Mouse (Mus musculus) hindbrain, embryonic 16.5 days (tissue): ENCODE measurements at regions not wholly inside any gene's neighbourhood (a gene's known extent, or its start where the extent isn't known, plus 50 kb on each side); places are given as distances from the start of the nearest gene placed in this dataset.

Source experiments
- ATAC-seq: fragments of 200-750 bp; cut with Nextera tagmentation; 2 replicates; pipeline ENCODE4 v1.8.0; 2017; ENCODE audit warnings: moderate TSS enrichment, moderate library complexity
- H3K27ac ChIP-seq: fragments of 300-500 bp; sonication (generic); 2 replicates; pipeline ENCODE4 v1.5.1; 2014; ENCODE audit warnings: low read depth, mild to moderate bottlenecking, control low read depth, low read length, moderate library complexity
- H3K27me3 ChIP-seq: fragments of 300-500 bp; sonication (generic); replicated peaks from 2 replicates; pipeline ENCODE4 v1.6.1; 2014; ENCODE audit warnings: low read length; ENCODE audit not compliant: control insufficient read depth, insufficient read depth
- H3K36me3 ChIP-seq: fragments of 300-500 bp; sonication (generic); 2 replicates; pipeline ENCODE4 v1.6.1; 2014; ENCODE audit warnings: mild to moderate bottlenecking, low read length, moderate library complexity, mixed read lengths; ENCODE audit not compliant: control insufficient read depth, insufficient read depth
- H3K4me1 ChIP-seq: fragments of 300-500 bp; sonication (generic); 2 replicates; pipeline ENCODE4 v1.6.1; 2014; ENCODE audit warnings: low read depth, low read length; ENCODE audit not compliant: control insufficient read depth, insufficient read depth
- H3K4me2 ChIP-seq: fragments of 300-500 bp; sonication (generic); 2 replicates; pipeline ENCODE4 v1.6.1; 2014; ENCODE audit warnings: mild to moderate bottlenecking, low read length, control low read depth, moderate library complexity
- H3K4me3 ChIP-seq: fragments of 300-500 bp; sonication (generic); 2 replicates; pipeline ENCODE4 v1.5.1; 2014; ENCODE audit warnings: mild to moderate bottlenecking, low read length, control low read depth, moderate library complexity
- H3K9ac ChIP-seq: fragments of 300-500 bp; sonication (generic); 2 replicates; pipeline ENCODE4 v1.6.1; 2014; ENCODE audit warnings: low read depth, mild to moderate bottlenecking, control low read depth, low read length, moderate library complexity
- H3K9me3 ChIP-seq: fragments of 300-500 bp; sonication (generic); 2 replicates; pipeline ENCODE4 v1.6.1; 2014; ENCODE audit warnings: mild to moderate bottlenecking, low read length, moderate library complexity; ENCODE audit not compliant: control insufficient read depth
- WGBS: fragments of 180-500 bp; shearing (Covaris S2); extraction: QIAGEN DNeasy Blood & Tissue Kit; methylation state at CpG from one replicate; pipeline ENCODE4 v1.1.7; 2014; 5-methylcytosine and 5-hydroxymethylcytosine counted together

GRCm38 (mm10) chr6:117405589-117406311, 237.4 kb downstream of the Cxcl12 start:
- H3K27ac ChIP-seq: no peak overlapping the region
- no peak overlapping the region for H3K4me3 ChIP-seq
- H3K9ac ChIP-seq: no peak overlapping the region
- ATAC-seq: no peak
- no peak overlapping the region for H3K4me2 ChIP-seq
- no peaks in the 10 kb centered on the region for H3K36me3 ChIP-seq
- H3K4me1 ChIP-seq: peaks cover 2% of the 10 kb centered on the region
- no peaks in the 10 kb centered on the region for H3K27me3 ChIP-seq
- H3K9me3 ChIP-seq: no peaks in the 10 kb centered on the region
- WGBS: 76% methylated on average over 11 of the region's 11 CpGs

- 82% methylated on average over 4 of the region's 4 CpGs for WGBS
- no peak for ATAC-seq
- no peak overlapping the region for H3K4me3 ChIP-seq
- no peak overlapping the region for H3K4me2 ChIP-seq
- H3K9me3 ChIP-seq: no peaks in the 10 kb centered on the region
- no peak overlapping the region for H3K9ac ChIP-seq
- H3K27me3 ChIP-seq: no peaks in the 10 kb centered on the region
- peaks cover 2% of the 10 kb centered on the region for H3K4me1 ChIP-seq
- no peaks in the 10 kb centered on the region for H3K36me3 ChIP-seq
- no peak overlapping the region for H3K27ac ChIP-seq
These were observed 237.9 kb downstream of the Cxcl12 start for GRCm38 (mm10) chr6:117406312-117406595.

- Histone ChIP-seq H3K36me3 (no peaks in the 10 kb centered on the region), H3K9me3 (no peaks in the 10 kb centered on the region), H3K27ac (no peak overlapping the region), H3K4me3 (no peak overlapping the region), H3K27me3 (no peaks in the 10 kb centered on the region), H3K4me1 (peaks cover 2% of the 10 kb centered on the region), H3K9ac (no peak overlapping the region), H3K4me2 (no peak overlapping the region)
- WGBS: 61% methylated on average over 9 of the region's 9 CpGs
- no peak for ATAC-seq
These were observed 238.4 kb downstream of the Cxcl12 start for GRCm38 (mm10) chr6:117406757-117407156.

- no peak for ATAC-seq
- peaks cover 2% of the 10 kb centered on the region for H3K4me1 ChIP-seq
- H3K27ac ChIP-seq: no peak overlapping the region
- WGBS: 50% methylated on average over 15 of the region's 15 CpGs
- no peak overlapping the region for H3K4me3 ChIP-seq
- no peak overlapping the region for H3K9ac ChIP-seq
- no peaks in the 10 kb centered on the region for H3K9me3 ChIP-seq
- no peaks in the 10 kb centered on the region for H3K27me3 ChIP-seq
- H3K36me3 ChIP-seq: no peaks in the 10 kb centered on the region
- H3K4me2 ChIP-seq: 0 out of 2 replicates have a peak overlapping the region, but pooled peaks have one; percentile 8
These were observed 239.0 kb downstream of the Cxcl12 start for GRCm38 (mm10) chr6:117407206-117407858.

- H3K27ac ChIP-seq: no peak overlapping the region
- H3K4me1 ChIP-seq: peaks cover 2% of the 10 kb centered on the region
- 74% methylated on average over 5 of the region's 5 CpGs for WGBS
These were observed 239.6 kb downstream of the Cxcl12 start for GRCm38 (mm10) chr6:117407953-117408352.

GRCm38 (mm10) chr6:117408971-117409783, 240.8 kb downstream of the Cxcl12 start:
- no peak for ATAC-seq
- Histone ChIP-seq H3K4me2 (no peak overlapping the region), H3K9me3 (no peaks in the 10 kb centered on the region), H3K36me3 (no peaks in the 10 kb centered on the region), H3K4me3 (no peak overlapping the region), H3K4me1 (peaks cover 2% of the 10 kb centered on the region), H3K27me3 (no peaks in the 10 kb centered on the region), H3K9ac (no peak overlapping the region), H3K27ac (no peak overlapping the region)
- 70% methylated on average over 11 of the region's 11 CpGs for WGBS

More at GRCm38 (mm10) chr6:117407953-117408352, 239.6 kb downstream of the Cxcl12 start:
- Histone ChIP-seq H3K4me2 (no peak overlapping the region), H3K36me3 (no peaks in the 10 kb centered on the region), H3K9me3 (no peaks in the 10 kb centered on the region), H3K27me3 (no peaks in the 10 kb centered on the region), H3K9ac (no peak overlapping the region), H3K4me3 (no peak overlapping the region)
- no peak for ATAC-seq

- 82% methylated on average over 5 of the region's 5 CpGs for WGBS
- Histone ChIP-seq H3K9me3 (no peaks in the 10 kb centered on the region), H3K9ac (no peak overlapping the region), H3K27me3 (no peaks in the 10 kb centered on the region), H3K27ac (no peak overlapping the region), H3K36me3 (no peaks in the 10 kb centered on the region), H3K4me2 (no peak overlapping the region), H3K4me3 (no peak overlapping the region), H3K4me1 (no peaks in the 10 kb centered on the region)
- no peak for ATAC-seq
These were observed 246.6 kb downstream of the Cxcl12 start for GRCm38 (mm10) chr6:117414926-117415325.

- no peak for ATAC-seq
- Histone ChIP-seq H3K36me3 (no peaks in the 10 kb centered on the region), H3K9ac (no peak overlapping the region), H3K27ac (no peak overlapping the region), H3K4me1 (no peaks in the 10 kb centered on the region), H3K9me3 (no peaks in the 10 kb centered on the region), H3K27me3 (no peaks in the 10 kb centered on the region), H3K4me2 (no peak overlapping the region), H3K4me3 (no peak overlapping the region)
- WGBS: 92% methylated on average over 6 of the region's 6 CpGs
These were observed 247.6 kb downstream of the Cxcl12 start for GRCm38 (mm10) chr6:117415901-117416300.

- ATAC-seq: no peak
- Histone ChIP-seq H3K27ac (no peak overlapping the region), H3K4me2 (no peak overlapping the region), H3K9me3 (no peaks in the 10 kb centered on the region), H3K4me3 (no peak overlapping the region), H3K9ac (no peak overlapping the region), H3K27me3 (no peaks in the 10 kb centered on the region), H3K4me1 (no peaks in the 10 kb centered on the region), H3K36me3 (no peaks in the 10 kb centered on the region)
- 54% methylated on average over 5 of the region's 5 CpGs for WGBS
These were observed 248.1 kb downstream of the Cxcl12 start for GRCm38 (mm10) chr6:117416461-117416860.
